7 mouse cellular contexts compared by ENCODE assay signal in genomic region chr5:136186723-136187122, GRCm38 (mm10). TPM values are rescaled to one million over a fixed set of nuclear protein-coding genes. Genes with fewer than 3 reads are reported as not detected.
DNase-seq lines count a peak whose midpoint lies in the region; ATAC-seq and TF ChIP-seq lines count a peak whose summit lies in the region.

No protein-coding gene starts in this region.

- H3K4me2 ChIP-seq in hindbrain, embryonic 14.5 days (replicated peaks): no peak overlapping the region

- ATAC-seq in hindbrain, embryonic 14.5 days (ENCODE audit: low FRiP score): no peak

- WGBS in hindbrain, embryonic 14.5 days: 52% methylated on average over 4 of the region's 4 CpGs
- 30% methylated on average over 4 of the region's 4 CpGs for WGBS in lung, adult 2 months

- H3K4me1 ChIP-seq in MEL (ENCODE audit: control insufficient read depth in 1 of 2, insufficient read depth in 2 of 2, low read length in 2 of 2): peaks cover 10 to 21% of the 10 kb centered on the region in 2 experiments
- no peaks in the 10 kb centered on the region for H3K4me1 ChIP-seq in hindbrain, embryonic 14.5 days (replicated peaks; ENCODE audit: control insufficient read depth, insufficient read depth, low read length)
- H3K4me1 ChIP-seq in lung, adult 2 months (ENCODE audit: control insufficient read depth, insufficient read depth, low read length): no peaks in the 10 kb centered on the region

- H3K9me3 ChIP-seq in MEL (replicated peaks; ENCODE audit: insufficient read depth, low read length): no peaks in the 10 kb centered on the region
- no peaks in the 10 kb centered on the region for H3K9me3 ChIP-seq in hindbrain, embryonic 14.5 days (ENCODE audit: control insufficient read depth, low read length)

- H3K27me3 ChIP-seq in MEL (ENCODE audit: control insufficient read depth in 1 of 2, insufficient read depth in 2 of 2, low read length in 2 of 2): no peaks in the 10 kb centered on the region
- H3K27me3 ChIP-seq in hindbrain, embryonic 14.5 days (ENCODE audit: control insufficient read depth, insufficient read depth, low read length): no peaks in the 10 kb centered on the region

- DNase-seq in left cerebral cortex, adult 18-20 months (ENCODE audit: low spot score in 2 of 2): peak; percentile 56
- DNase-seq in left cerebral cortex, adult 11 months (ENCODE audit: low spot score): no peak
- DNase-seq in MEL (ENCODE audit: low read depth, low spot score): peak; percentile 77
- peak; percentile 66 for DNase-seq in embryo, embryonic 10 days (ENCODE audit: low spot score)
- peak; percentile 75 for DNase-seq in hindbrain, embryonic 14.5 days (ENCODE audit: low spot score)
- peak; percentile 59 for DNase-seq in lung, adult 2 months
- DNase-seq in right cerebral cortex, postnatal 10 days (ENCODE audit: low spot score in 2 of 2): peak; percentile 52 to 72

- no peak for TF ChIP-seq POLR2A in MEL (IDR thresholded peaks at IDR 0.05; ENCODE audit: control insufficient read depth in 1 of 2, insufficient read depth in 1 of 2, low read depth in 1 of 2, low read length in 2 of 2, poor library complexity in 1 of 2)
- no peak for TF ChIP-seq POLR2A in lung, adult 2 months (IDR thresholded peaks at IDR 0.05; ENCODE audit: borderline replicate concordance, extremely low read depth, low read depth, low read length)

- no peak overlapping the region for H3K4me3 ChIP-seq in MEL (ENCODE audit: control insufficient read depth in 1 of 2, insufficient read depth in 1 of 2, low read depth in 2 of 2, low read length in 2 of 2)
- no peak overlapping the region for H3K4me3 ChIP-seq in hindbrain, embryonic 14.5 days (replicated peaks; ENCODE audit: low read length)
- no peak overlapping the region for H3K4me3 ChIP-seq in lung, adult 2 months (replicated peaks; ENCODE audit: extremely low read depth, low read depth, low read length)

- no peak overlapping the region for H3K9ac ChIP-seq in MEL (ENCODE audit: control insufficient read depth, low read depth, low read length, poor library complexity, severe bottlenecking)
- H3K9ac ChIP-seq in hindbrain, embryonic 14.5 days: no peak overlapping the region

- no peak overlapping the region for H3K27ac ChIP-seq in MEL (ENCODE audit: control insufficient read depth, low read depth, low read length)
- no peak overlapping the region for H3K27ac ChIP-seq in hindbrain, embryonic 14.5 days

- peak; percentile 80 to 98 (median 85) for TF ChIP-seq CTCF in MEL (IDR thresholded peaks at IDR 0.05 in 2 of 3, conservative IDR thresholded peaks at IDR 0.05 in 1 of 3; ENCODE audit: control insufficient read depth in 1 of 3, insufficient read depth in 1 of 3, low read depth in 2 of 3, low read length in 3 of 3, poor library complexity in 1 of 3, severe bottlenecking in 1 of 3)
- peak; percentile 93 for TF ChIP-seq CTCF in lung, adult 2 months (IDR thresholded peaks at IDR 0.05; ENCODE audit: insufficient read depth, low read length)

- H3K79me2 ChIP-seq in MEL (ENCODE audit: control insufficient read depth, insufficient read depth, low read length, poor library complexity): no peaks in the 10 kb centered on the region

- peaks cover 13 to 19% of the 10 kb centered on the region in 2 experiments for H3K36me3 ChIP-seq in MEL (ENCODE audit: control insufficient read depth in 1 of 2, insufficient read depth in 2 of 2, low read length in 2 of 2)
- peaks cover 85% of the 10 kb centered on the region for H3K36me3 ChIP-seq in hindbrain, embryonic 14.5 days (replicated peaks; ENCODE audit: control insufficient read depth, insufficient read depth)

- TF ChIP-seq RAD21 in MEL (IDR thresholded peaks at IDR 0.05; ENCODE audit: low read depth, low read length): peak; percentile 96

- 0 out of 4 replicates have a peak, but pooled peaks of 1 of the 2 experiments have one; percentile 7 for TF ChIP-seq EP300 in MEL (IDR thresholded peaks at IDR 0.05; ENCODE audit: low read depth in 1 of 2, low read length in 2 of 2)

TF ChIP-seq in MEL, 35 proteins besides CTCF, POLR2A, EP300 and RAD21 (continues in another document):
- TF ChIP-seq GABPA (IDR thresholded peaks at IDR 0.05; ENCODE audit: low read depth, low read length): no peak
- TF ChIP-seq POLR2AphosphoS2 (IDR thresholded peaks at IDR 0.05; ENCODE audit: low read length): no peak
- TF ChIP-seq JUND (IDR thresholded peaks at IDR 0.05; ENCODE audit: low read depth, low read length): no peak
- 0 out of 2 replicates have a peak, but pooled peaks have one; percentile 15 for TF ChIP-seq MYC (IDR thresholded peaks at IDR 0.05; ENCODE audit: low read depth, low read length)
- no peak for TF ChIP-seq NRF1 (IDR thresholded peaks at IDR 0.05; ENCODE audit: insufficient read depth, low read depth, low read length, poor library complexity, severe bottlenecking)
- TF ChIP-seq MEF2A (IDR thresholded peaks at IDR 0.05; ENCODE audit: extremely low read depth, insufficient replicate concordance, low read depth, low read length, poor library complexity, severe bottlenecking): no peak
- TF ChIP-seq RCOR1 (IDR thresholded peaks at IDR 0.05; ENCODE audit: low read depth, low read length): no peak
- no peak for TF ChIP-seq TAL1 (IDR thresholded peaks at IDR 0.05; ENCODE audit: low read length)
- no peak for TF ChIP-seq TBP (IDR thresholded peaks at IDR 0.05; ENCODE audit: low read depth, low read length)
- TF ChIP-seq ETS1 (IDR thresholded peaks at IDR 0.05; ENCODE audit: low read depth, low read length): no peak
- no peak for TF ChIP-seq USF1 (IDR thresholded peaks at IDR 0.05; ENCODE audit: low read depth, low read length)
- no peak for TF ChIP-seq NELFE (IDR thresholded peaks at IDR 0.05; ENCODE audit: low read depth, low read length)
- peak; percentile 90 for TF ChIP-seq ZC3H11A (IDR thresholded peaks at IDR 0.05; ENCODE audit: low read depth, low read length)
- TF ChIP-seq SMC3 (IDR thresholded peaks at IDR 0.05; ENCODE audit: low read depth, low read length): peak; percentile 89
- no peak for TF ChIP-seq CHD1 (IDR thresholded peaks at IDR 0.05; ENCODE audit: low read depth, low read length)
- no peak for TF ChIP-seq ELF1 (IDR thresholded peaks at IDR 0.05; ENCODE audit: low read depth, low read length)
- TF ChIP-seq SIN3A (IDR thresholded peaks at IDR 0.05; ENCODE audit: low read length): peak; percentile 75
- peak; percentile 69 for TF ChIP-seq MXI1 (IDR thresholded peaks at IDR 0.05; ENCODE audit: low read depth, low read length)
- no peak for TF ChIP-seq MAX (IDR thresholded peaks at IDR 0.05; ENCODE audit: low read length)
- no peak for TF ChIP-seq E2F4 (IDR thresholded peaks at IDR 0.05; ENCODE audit: borderline replicate concordance, low read depth, low read length)
- TF ChIP-seq MAFK (IDR thresholded peaks at IDR 0.05; ENCODE audit: borderline replicate concordance, low read depth, low read length): no peak
- no peak for TF ChIP-seq GATA1 (IDR thresholded peaks at IDR 0.05; ENCODE audit: low read depth, low read length)
- peak; percentile 46 for TF ChIP-seq ZNF384 (IDR thresholded peaks at IDR 0.05; ENCODE audit: low read depth, low read length)
- TF ChIP-seq ZKSCAN1 (IDR thresholded peaks at IDR 0.05; ENCODE audit: low read depth, low read length): 0 out of 2 replicates have a peak, but pooled peaks have one; percentile 31
- TF ChIP-seq MYB (IDR thresholded peaks at IDR 0.05; ENCODE audit: low read depth, low read length): no peak
- TF ChIP-seq KAT2A (conservative IDR thresholded peaks at IDR 0.05; ENCODE audit: low read depth, low read length): no peak
- peak; percentile 63; the same call in 1 of the 2 replicates for TF ChIP-seq BHLHE40 (IDR thresholded peaks at IDR 0.05; ENCODE audit: borderline replicate concordance, low read depth, low read length)

RNA-seq across cellular contexts. Expression of gene Prkrip1, which starts 12.0 kb away (rescaled TPM):
- total RNA-seq in left cerebral cortex, adult 18-20 months (2021): 10 to 100 TPM; 36.2 to 40.7 TPM
- total RNA-seq in MEL (2012; rRNA removed): 55.1 and 55.6 TPM in 2 replicates
- polyA plus RNA-seq in MEL (2012; ENCODE audit: insufficient read depth in 1 of 2, insufficient read length in 2 of 2, low read depth in 1 of 2, low replicate concordance in 2 of 2, missing spikeins in 1 of 2): 10 to 100 TPM in 1 of 2 experiments, not detected in 1; 84.1 TPM
- 59.0 and 61.7 TPM in 2 replicates for polyA plus RNA-seq in hindbrain, embryonic 14.5 days (2014; fragmentation: Nextera tagmentation; extraction: Ambion mirVana)
- 8.9 and 11.0 TPM in 2 replicates for polyA plus RNA-seq in lung, adult 2 months (2012; rRNA removed)

RNA-seq across cellular contexts. Expression of gene Orai2, which starts 16.2 kb away (rescaled TPM):
- 10 to 100 TPM; 45.9 to 48.5 TPM for total RNA-seq in left cerebral cortex, adult 18-20 months (2021)
- 26.6 and 33.6 TPM in 2 replicates for total RNA-seq in MEL (2012; rRNA removed)
- 10 to 100 TPM in 1 of 2 experiments, not detected in 1; 35.7 TPM for polyA plus RNA-seq in MEL (2012; ENCODE audit: insufficient read depth in 1 of 2, insufficient read length in 2 of 2, low read depth in 1 of 2, low replicate concordance in 2 of 2, missing spikeins in 1 of 2)
- 34.6 and 37.5 TPM in 2 replicates for polyA plus RNA-seq in hindbrain, embryonic 14.5 days (2014; fragmentation: Nextera tagmentation; extraction: Ambion mirVana)
- polyA plus RNA-seq in lung, adult 2 months (2012; rRNA removed): 39.2 and 51.0 TPM in 2 replicates

RNA-seq across cellular contexts. Expression of gene Alkbh4, which starts 50.8 kb away (rescaled TPM):
- 1 to 10 TPM; 9.0 to 9.5 TPM for total RNA-seq in left cerebral cortex, adult 18-20 months (2021)
- 17.1 and 23.2 TPM in 2 replicates for total RNA-seq in MEL (2012; rRNA removed)
- 10 to 100 TPM in 1 of 2 experiments, not detected in 1; 24.2 TPM for polyA plus RNA-seq in MEL (2012; ENCODE audit: insufficient read depth in 1 of 2, insufficient read length in 2 of 2, low read depth in 1 of 2, low replicate concordance in 2 of 2, missing spikeins in 1 of 2)
- polyA plus RNA-seq in hindbrain, embryonic 14.5 days (2014; fragmentation: Nextera tagmentation; extraction: Ambion mirVana): 16.7 and 17.1 TPM in 2 replicates
- 15.1 TPM in 2 replicates for polyA plus RNA-seq in lung, adult 2 months (2012; rRNA removed)

RNA-seq across cellular contexts. Expression of gene Lrwd1, which starts 50.8 kb away (rescaled TPM):
- total RNA-seq in left cerebral cortex, adult 18-20 months (2021): 10 to 100 TPM; 13.8 to 16.2 TPM
- 98.2 and 103 TPM in 2 replicates for total RNA-seq in MEL (2012; rRNA removed)
- polyA plus RNA-seq in MEL (2012; ENCODE audit: insufficient read depth in 1 of 2, insufficient read length in 2 of 2, low read depth in 1 of 2, low replicate concordance in 2 of 2, missing spikeins in 1 of 2): 100 to 1,000 TPM in 1 of 2 experiments, not detected in 1; 133 TPM
- polyA plus RNA-seq in hindbrain, embryonic 14.5 days (2014; fragmentation: Nextera tagmentation; extraction: Ambion mirVana): 18.2 and 20.5 TPM in 2 replicates
- 32.3 and 35.4 TPM in 2 replicates for polyA plus RNA-seq in lung, adult 2 months (2012; rRNA removed)

RNA-seq across cellular contexts. Expression of gene Sh2b2, which starts 59.6 kb away (rescaled TPM):
- total RNA-seq in left cerebral cortex, adult 18-20 months (2021): 1 to 10 TPM; 7.5 to 8.4 TPM
- total RNA-seq in MEL (2012; rRNA removed): not detected in 2 replicates
- polyA plus RNA-seq in MEL (2012; ENCODE audit: insufficient read depth in 1 of 2, insufficient read length in 2 of 2, low read depth in 1 of 2, low replicate concordance in 2 of 2, missing spikeins in 1 of 2): under 1 TPM in 1 of 2 experiments, not detected in 1; 0.07 TPM
- polyA plus RNA-seq in hindbrain, embryonic 14.5 days (2014; fragmentation: Nextera tagmentation; extraction: Ambion mirVana): 24.6 and 24.8 TPM in 2 replicates
- polyA plus RNA-seq in lung, adult 2 months (2012; rRNA removed): 11.5 and 12.6 TPM in 2 replicates
